Mouse (Mus musculus): ENCODE measurements around the gene Lipt2.
A peak's percentile ranks its signal among the peaks of the same experiment; 100 is the strongest.

Lipt2 gene

DNA sequence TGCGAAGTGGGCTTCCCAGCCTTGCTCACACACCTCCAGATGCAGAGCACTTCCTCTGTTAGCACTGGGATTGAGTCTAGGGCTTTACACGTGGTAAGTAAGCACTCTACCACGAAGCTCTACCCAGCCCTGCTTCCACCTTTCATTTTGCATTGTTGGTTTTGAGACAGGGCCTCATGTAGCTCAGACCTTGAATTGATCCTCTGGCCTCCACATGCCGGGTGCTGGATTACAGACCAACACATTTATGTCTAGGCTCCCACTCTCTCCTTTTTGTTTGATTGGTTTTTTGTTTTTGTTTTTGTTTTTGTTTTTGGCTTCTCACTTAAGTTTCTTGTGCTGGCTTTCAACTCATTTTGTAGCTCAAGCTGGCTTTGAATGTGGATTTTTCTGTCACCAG, 11.7 kb downstream of the Lipt2 start:
- DNase-seq (ENCODE audit: low spot score in 2 of 2) = no peak

DNA sequence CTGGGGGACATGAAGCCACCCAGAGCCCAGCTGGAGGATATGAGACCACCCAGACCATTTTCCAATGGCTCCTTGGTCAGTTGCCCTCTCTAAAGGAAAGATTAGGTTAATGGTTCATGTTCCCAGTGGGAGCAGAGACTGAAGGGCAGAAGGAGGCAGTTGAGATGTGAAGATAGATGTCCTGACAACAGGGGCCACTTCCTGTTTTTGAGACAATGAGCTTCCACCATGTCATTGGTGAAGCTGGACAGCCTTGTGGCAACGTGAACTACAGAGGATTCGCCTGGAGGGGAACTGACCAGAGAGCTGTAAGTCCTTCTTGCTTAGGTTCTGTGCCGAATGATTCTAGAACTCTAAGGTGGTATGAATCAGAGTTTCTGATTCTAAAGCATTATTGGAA, 17.2 kb downstream of the Lipt2 start, which contains the start of gene Kcne3:
Gene Kcne3 (plus strand): TSS at position 234 of the 400 bp plus-strand sequence.
- no peak for DNase-seq (ENCODE audit: low spot score in 2 of 2)

DNA sequence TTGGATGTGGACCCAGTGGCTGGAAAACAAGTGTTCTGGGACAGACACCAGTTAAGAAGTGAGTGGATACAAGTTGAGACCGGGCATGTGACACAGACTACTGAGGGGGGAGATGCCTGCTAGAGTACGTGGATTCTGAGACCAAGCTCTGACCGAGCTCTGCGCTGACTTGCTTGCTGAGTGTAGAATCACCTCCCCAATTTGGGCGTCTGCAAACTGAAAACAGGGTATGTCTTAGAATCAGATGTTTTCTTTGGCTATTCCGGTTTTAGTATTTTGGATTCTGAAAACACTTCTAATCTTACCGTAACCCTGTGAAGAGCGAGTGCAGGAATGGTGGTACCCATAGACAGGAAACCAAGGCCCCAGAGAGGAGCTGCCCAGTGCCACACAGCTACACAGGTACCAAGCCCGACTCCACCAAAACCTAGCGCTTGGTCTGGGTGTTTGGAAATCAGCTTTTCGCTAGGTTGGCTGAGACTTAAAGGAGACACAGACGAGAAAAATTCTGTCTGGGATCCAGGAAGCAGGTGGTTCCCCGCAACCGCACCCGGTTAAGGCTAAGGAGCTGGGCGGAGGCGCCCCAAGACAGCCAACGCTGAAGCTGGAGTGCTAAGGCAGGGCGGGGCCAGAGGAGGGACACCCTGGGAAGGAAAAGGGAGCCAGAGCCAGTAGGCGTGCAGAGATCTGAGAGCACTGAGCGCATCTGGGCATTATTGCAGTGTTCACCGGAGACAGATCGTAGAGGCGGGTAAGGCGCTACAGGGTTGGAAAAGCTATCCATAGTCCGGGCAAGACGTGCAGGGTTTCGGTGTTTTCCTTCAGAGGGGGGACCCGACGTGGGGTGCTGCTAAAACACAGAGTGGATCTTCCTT, 19.2 kb downstream of the Lipt2 start:
- DNase-seq (ENCODE audit: low spot score in 2 of 2) = peak; percentile 37 to 76

DNA sequence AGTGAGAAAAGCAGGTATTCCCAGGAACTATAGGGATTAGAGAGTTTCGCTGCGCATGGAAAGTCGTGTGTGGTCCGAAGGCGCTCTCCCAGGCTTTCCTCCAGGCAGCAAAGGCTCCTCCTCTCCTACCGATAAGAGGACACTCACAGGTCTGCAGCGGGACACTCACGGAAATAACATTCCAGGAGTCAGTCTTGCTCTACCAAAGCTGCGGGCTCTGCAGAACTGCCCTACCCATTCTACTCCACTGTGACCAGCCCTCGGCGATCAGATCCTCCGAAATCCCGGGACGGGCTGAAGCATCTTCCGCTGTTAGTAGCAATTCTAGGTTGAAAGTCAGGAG, 19.8 kb downstream of the Lipt2 start:
- DNase-seq (ENCODE audit: low spot score in 2 of 2) = no peak

GRCm38 (mm10) chr7:100179394-100179793, 20.3 kb downstream of the Lipt2 start:
- DNase-seq (ENCODE audit: low spot score in 2 of 2) = no peak

- DNase-seq (ENCODE audit: low spot score in 2 of 2) = no peak
These were observed 20.8 kb downstream of the Lipt2 start for GRCm38 (mm10) chr7:100179836-100180407.

DNA sequence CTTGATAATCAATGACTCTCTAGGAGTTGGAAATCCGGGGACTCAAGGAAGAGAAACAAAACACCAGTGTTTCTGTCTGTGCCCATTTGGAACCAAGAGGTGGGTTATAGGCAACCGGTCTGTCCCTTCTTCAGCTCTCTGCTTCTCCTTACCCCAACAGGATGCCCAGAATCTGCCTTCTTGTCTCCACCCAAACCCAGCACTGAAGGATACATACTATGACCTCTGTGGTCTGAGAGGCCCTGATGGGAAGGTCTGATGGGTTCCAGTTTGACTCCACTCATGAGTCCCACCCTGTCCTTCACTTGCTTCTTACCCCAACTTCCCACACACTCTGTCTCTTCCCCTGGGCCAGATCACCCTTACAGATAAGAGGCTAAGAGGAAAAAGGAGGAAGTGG, 22.1 kb downstream of the Lipt2 start:
- no peak for DNase-seq (ENCODE audit: low spot score in 2 of 2)

DNA sequence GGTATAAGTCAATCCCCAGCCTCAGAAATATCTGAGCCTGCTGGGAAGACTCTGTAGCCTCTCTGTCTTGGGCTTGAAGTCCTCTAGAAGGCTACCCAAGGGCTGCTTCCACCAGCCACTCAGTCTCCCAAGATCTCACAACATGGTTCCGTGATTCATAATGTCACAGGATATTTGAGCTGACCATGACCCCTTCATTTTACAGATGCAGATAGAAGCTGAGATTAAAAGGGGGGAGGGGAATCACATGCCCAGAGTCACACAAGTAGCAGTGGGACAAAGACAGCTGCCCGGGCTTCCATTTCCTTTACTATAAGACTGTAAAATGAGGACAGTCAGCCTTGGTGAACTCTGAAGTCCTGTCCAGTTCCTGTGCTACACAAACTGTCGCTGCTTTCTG, 22.5 kb downstream of the Lipt2 start:
- no peak for DNase-seq (ENCODE audit: low spot score in 2 of 2)

DNA sequence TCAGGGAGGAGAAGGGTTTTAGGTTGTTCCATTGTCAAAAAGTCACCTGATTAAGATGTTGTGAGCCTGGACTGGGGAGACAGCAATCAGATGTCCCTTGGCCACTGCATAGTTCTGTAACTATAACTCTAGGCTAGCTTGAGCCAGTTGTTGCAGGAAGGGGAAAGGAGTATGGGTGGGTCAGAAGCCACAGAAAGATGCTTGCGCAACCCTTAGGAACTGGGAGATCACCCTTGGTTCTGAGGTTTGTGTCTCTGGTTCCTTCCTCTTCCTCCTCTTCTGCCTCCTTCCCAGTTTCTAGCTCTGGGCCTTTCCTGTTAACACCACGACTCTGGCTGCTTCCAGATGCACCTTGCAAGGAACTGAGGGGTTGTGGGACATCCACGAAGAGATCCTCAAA, 23.3 kb downstream of the Lipt2 start:
- no peak for DNase-seq (ENCODE audit: low spot score in 2 of 2)

- peak; percentile 19 to 24 for DNase-seq (ENCODE audit: low spot score in 2 of 2)
These were observed 28.5 kb downstream of the Lipt2 start for GRCm38 (mm10) chr7:100187601-100188000.

GRCm38 (mm10) chr7:100190167-100190566, 31.1 kb downstream of the Lipt2 start:
- no peak for DNase-seq (ENCODE audit: low spot score in 2 of 2)

DNA sequence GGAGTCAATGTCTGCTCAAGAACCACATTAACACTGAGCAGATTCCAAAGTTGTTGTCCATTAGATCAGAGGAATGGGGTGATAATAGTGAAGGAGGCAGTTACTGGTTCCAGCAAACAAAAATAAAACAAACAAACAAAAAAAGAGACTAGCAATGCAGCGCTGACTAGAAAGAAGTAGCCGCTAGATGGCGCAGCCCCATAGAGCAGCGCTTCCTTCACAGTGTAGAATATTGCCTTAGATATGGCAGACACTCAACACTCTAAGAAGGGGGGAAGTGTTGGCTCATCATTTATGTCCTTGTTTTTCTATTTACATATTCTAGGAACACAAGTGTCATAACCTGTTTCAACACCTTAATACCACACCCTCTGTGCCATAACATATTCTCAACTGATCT, 31.7 kb downstream of the Lipt2 start:
- DNase-seq (ENCODE audit: low spot score in 2 of 2) = peak; percentile 37 to 41

DNA sequence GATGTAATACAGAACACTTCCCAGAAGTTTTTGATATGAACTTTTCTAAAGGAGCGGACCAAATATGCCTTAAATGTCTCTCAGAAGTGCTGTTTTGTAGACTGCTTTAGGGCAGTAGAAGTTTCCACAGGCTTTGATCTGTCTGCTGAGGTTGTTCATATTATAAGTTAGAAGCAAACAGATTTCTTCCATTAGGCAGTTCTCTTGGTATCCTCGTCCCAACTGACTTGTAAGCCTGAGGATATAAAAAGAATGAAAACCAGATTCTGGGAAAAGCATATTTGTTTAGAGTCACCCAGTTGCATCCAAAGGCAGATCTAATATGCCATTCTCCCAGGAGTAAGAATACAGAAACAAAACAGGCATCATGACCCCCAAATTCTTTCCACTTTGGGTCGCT, 42.1 kb downstream of the Lipt2 start:
- no peak for DNase-seq (ENCODE audit: low spot score in 2 of 2)

GRCm38 (mm10) chr7:100203616-100204015, 44.5 kb downstream of the Lipt2 start:
- DNase-seq (ENCODE audit: low spot score in 2 of 2) = no peak

DNA sequence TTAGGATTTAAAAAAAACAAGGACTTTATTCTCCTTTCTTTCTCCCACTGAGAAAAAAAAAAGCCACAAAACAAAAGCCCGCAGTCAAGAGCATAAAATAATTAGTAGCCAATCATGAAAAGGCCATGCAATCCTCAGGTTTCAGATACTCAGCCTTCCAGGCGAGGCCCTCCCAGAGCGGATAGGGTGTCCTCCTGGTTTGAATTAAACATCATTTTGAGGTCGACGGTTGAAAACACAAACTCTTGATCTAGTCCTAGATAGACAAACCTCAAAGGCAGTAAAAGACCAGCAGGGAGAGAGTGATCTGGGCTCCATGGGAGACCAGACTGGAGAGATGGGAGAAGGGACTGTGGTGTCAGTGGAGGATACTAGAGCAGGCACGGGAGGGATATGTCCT, 45.8 kb downstream of the Lipt2 start:
- DNase-seq (ENCODE audit: low spot score in 2 of 2) = no peak

DNA sequence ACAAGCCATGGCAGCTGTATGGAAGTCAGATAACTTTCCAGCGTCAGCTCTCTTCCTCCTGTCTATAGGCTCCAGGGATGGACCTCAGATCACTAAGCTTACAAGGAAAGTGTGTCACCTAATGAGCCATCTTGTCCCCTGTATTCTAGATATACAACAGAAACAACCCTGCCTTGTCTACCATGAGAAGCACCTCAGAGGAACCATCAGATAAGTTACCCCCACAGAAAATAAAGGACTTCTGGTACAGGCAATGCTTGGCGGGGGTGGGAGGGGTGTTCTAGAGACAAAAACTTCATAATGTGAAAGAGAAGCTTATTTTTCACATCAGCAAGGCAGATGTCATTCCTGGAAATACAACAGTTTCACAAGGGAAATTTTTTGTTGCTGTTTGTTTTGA, 47.1 kb downstream of the Lipt2 start:
- DNase-seq (ENCODE audit: low spot score in 2 of 2) = no peak

- no peak for DNase-seq (ENCODE audit: low spot score in 2 of 2)
These were observed 48.8 kb downstream of the Lipt2 start for GRCm38 (mm10) chr7:100207886-100208285.
